Mouse (Mus musculus): ENCODE data around the gene Ago3. TPM values are rescaled to one million over a fixed set of nuclear protein-coding genes. Genes with fewer than 3 reads are reported as not detected.

The Ago3 gene
- total and polyA plus RNA-seq, 2 experiments from 2014 or later, result 10.6 to 11.8 TPM

DNA sequence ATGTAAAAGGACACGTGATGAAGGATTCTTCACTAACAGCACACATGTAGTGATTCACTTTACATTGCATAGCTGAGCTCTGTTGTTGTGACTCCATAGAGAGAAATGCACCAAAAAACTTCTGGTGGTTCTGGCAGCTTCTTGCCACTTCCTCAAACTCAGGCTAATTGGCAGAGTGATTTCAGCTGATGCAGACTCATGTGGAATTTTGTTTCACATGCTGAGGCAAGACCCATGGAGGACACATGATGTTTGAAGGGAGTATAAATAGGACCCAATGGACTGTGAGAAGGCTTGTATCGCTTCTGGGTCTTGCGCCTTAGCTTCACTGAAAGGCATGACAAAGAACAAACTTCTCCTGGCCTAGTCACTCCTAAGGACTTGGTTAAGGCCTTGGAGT is 16.8 kb downstream of the Ago3 start:
- no peaks in the 10 kb centered on the region for H3K9me3 ChIP-seq (ENCODE audit: low read length)
- ATAC-seq (ENCODE audit: low FRiP score) (no peak), DNase-seq (ENCODE audit: low spot score) (no peak)
- H3K9ac ChIP-seq (replicated peaks; ENCODE audit: low read length, poor library complexity, severe bottlenecking), result no peak overlapping the region
- H3K27ac ChIP-seq (ENCODE audit: low read depth, low read length), result no peak overlapping the region
- H3K27me3 ChIP-seq (ENCODE audit: insufficient read depth, low read length), result no peaks in the 10 kb centered on the region
- TF ChIP-seq CTCF (IDR thresholded peaks at IDR 0.05), result no peak
- WGBS, result 91% methylated on average over 3 of the region's 3 CpGs
- H3K4me1 ChIP-seq (ENCODE audit: insufficient read depth, low read length), result no peaks in the 10 kb centered on the region
- no peak overlapping the region for H3K4me3 ChIP-seq (ENCODE audit: low read depth, low read length)
- 0 out of 2 replicates have a peak, but pooled peaks cover 3% of the 10 kb centered on the region for H3K36me3 ChIP-seq (ENCODE audit: insufficient read depth, low read length)
- H3K4me2 ChIP-seq (ENCODE audit: low read depth, low read length, poor library complexity, severe bottlenecking), result no peak overlapping the region

GRCm38 (mm10) chr4:126371497-126371896 is 57.9 kb downstream of the Ago3 start:
- H3K4me2 ChIP-seq (ENCODE audit: low read depth, low read length, poor library complexity, severe bottlenecking), result no peak overlapping the region
- H3K36me3 ChIP-seq (ENCODE audit: insufficient read depth, low read length), result peaks cover 15% of the 10 kb centered on the region
- ATAC-seq (ENCODE audit: low FRiP score) (no peak), DNase-seq (ENCODE audit: low spot score) (no peak)
- no peak overlapping the region for H3K27ac ChIP-seq (ENCODE audit: low read depth, low read length)
- no peaks in the 10 kb centered on the region for H3K9me3 ChIP-seq (ENCODE audit: low read length)
- no peaks in the 10 kb centered on the region for H3K4me1 ChIP-seq (ENCODE audit: insufficient read depth, low read length)
- no peak for TF ChIP-seq CTCF (IDR thresholded peaks at IDR 0.05)
- H3K4me3 ChIP-seq (ENCODE audit: low read depth, low read length), result no peak overlapping the region
- 89% methylated on average over 9 of the region's 9 CpGs for WGBS
- no peak overlapping the region for H3K9ac ChIP-seq (replicated peaks; ENCODE audit: low read length, poor library complexity, severe bottlenecking)
- H3K27me3 ChIP-seq (ENCODE audit: insufficient read depth, low read length), result no peaks in the 10 kb centered on the region

GRCm38 (mm10) chr4:126360069-126360468 is 69.3 kb downstream of the Ago3 start:
- no peaks in the 10 kb centered on the region for H3K9me3 ChIP-seq (ENCODE audit: low read length)
- no peak overlapping the region for H3K4me3 ChIP-seq (ENCODE audit: low read depth, low read length)
- no peak overlapping the region for H3K27ac ChIP-seq (ENCODE audit: low read depth, low read length)
- H3K27me3 ChIP-seq (ENCODE audit: insufficient read depth, low read length), result no peaks in the 10 kb centered on the region
- no peak for TF ChIP-seq CTCF (IDR thresholded peaks at IDR 0.05)
- peaks cover 18% of the 10 kb centered on the region; the same call in 1 of the 2 replicates for H3K36me3 ChIP-seq (ENCODE audit: insufficient read depth, low read length)
- WGBS, result 95% methylated on average over 1 of the region's 1 CpGs
- no peak for DNase-seq (ENCODE audit: low spot score)
- no peak overlapping the region for H3K9ac ChIP-seq (replicated peaks; ENCODE audit: low read length, poor library complexity, severe bottlenecking)
- ATAC-seq (ENCODE audit: low FRiP score), result no peak
- H3K4me2 ChIP-seq (ENCODE audit: low read depth, low read length, poor library complexity, severe bottlenecking), result no peak overlapping the region
- H3K4me1 ChIP-seq (ENCODE audit: insufficient read depth, low read length), result no peaks in the 10 kb centered on the region

DNA sequence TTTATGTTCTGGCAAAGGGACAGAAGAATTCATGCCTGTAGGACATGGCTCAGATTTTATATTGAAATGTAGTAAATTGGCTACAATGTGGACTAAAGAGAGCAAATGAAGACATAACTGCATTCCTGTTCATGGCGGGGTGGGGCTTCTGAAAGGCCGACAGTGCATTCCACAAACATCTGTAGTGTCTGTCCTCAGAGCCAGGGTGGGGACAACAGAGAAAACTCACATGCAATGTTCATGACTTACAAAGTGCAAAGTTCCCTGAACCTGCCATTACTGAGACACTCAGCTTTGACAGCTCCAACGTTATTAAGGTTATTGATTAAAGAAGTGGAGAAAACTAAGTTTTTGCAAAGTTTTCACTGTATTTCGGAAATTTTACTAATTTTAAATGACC is 85.9 kb downstream of the Ago3 start:
- H3K27me3 ChIP-seq (ENCODE audit: insufficient read depth, low read length), result no peaks in the 10 kb centered on the region
- DNase-seq (ENCODE audit: low spot score) (no peak), ATAC-seq (ENCODE audit: low FRiP score) (no peak)
- no peak overlapping the region for H3K9ac ChIP-seq (replicated peaks; ENCODE audit: low read length, poor library complexity, severe bottlenecking)
- no peak overlapping the region for H3K4me2 ChIP-seq (ENCODE audit: low read depth, low read length, poor library complexity, severe bottlenecking)
- H3K9me3 ChIP-seq (ENCODE audit: low read length), result no peaks in the 10 kb centered on the region
- no peak for TF ChIP-seq CTCF (IDR thresholded peaks at IDR 0.05)
- H3K36me3 ChIP-seq (ENCODE audit: insufficient read depth, low read length), result peaks cover 17% of the 10 kb centered on the region
- H3K27ac ChIP-seq (ENCODE audit: low read depth, low read length), result no peak overlapping the region
- H3K4me3 ChIP-seq (ENCODE audit: low read depth, low read length), result no peak overlapping the region
- 82% methylated on average over 4 of the region's 4 CpGs for WGBS
- H3K4me1 ChIP-seq (ENCODE audit: insufficient read depth, low read length), result no peaks in the 10 kb centered on the region

- Histone ChIP-seq H3K36me3 (ENCODE audit: insufficient read depth, low read length) (peaks cover 3% of the 10 kb centered on the region; the same call in 1 of the 2 replicates), H3K4me2 (ENCODE audit: low read depth, low read length, poor library complexity, severe bottlenecking) (no peak overlapping the region), H3K27ac (ENCODE audit: low read depth, low read length) (no peak overlapping the region), H3K4me3 (ENCODE audit: low read depth, low read length) (no peak overlapping the region), H3K9me3 (ENCODE audit: low read length) (no peaks in the 10 kb centered on the region), H3K27me3 (ENCODE audit: insufficient read depth, low read length) (no peaks in the 10 kb centered on the region), H3K9ac (replicated peaks; ENCODE audit: low read length, poor library complexity, severe bottlenecking) (no peak overlapping the region), H3K4me1 (ENCODE audit: insufficient read depth, low read length) (no peaks in the 10 kb centered on the region)
- ATAC-seq (ENCODE audit: low FRiP score) (no peak), DNase-seq (ENCODE audit: low spot score) (no peak)
- TF ChIP-seq CTCF (IDR thresholded peaks at IDR 0.05), result no peak
- 39% methylated on average over 4 of the region's 4 CpGs for WGBS
Measured at GRCm38 (mm10) chr4:126339461-126339860, 89.9 kb downstream of the Ago3 start.

DNA sequence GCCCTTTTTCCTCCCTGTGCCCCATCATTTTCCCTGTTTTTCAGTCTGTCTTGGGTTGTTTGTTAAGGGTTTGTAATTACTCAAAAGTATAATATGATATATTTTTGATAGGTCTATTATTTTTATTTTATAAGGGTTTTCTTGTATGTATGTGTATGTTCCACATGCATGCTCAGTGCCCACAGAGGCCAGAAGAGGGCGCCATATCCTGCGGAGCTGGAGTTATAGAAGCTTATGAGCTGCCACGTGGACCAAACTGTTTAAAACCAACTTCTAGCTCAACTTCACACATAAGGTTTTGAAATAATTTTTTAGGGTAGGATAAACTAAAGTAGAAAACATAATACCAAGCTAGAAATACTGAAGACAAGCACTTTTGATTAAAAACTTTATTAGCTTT is 97.0 kb downstream of the Ago3 start:
- no peak for ATAC-seq (ENCODE audit: low FRiP score)
- Histone ChIP-seq H3K4me3 (ENCODE audit: low read depth, low read length) (no peak overlapping the region), H3K27me3 (ENCODE audit: insufficient read depth, low read length) (no peaks in the 10 kb centered on the region), H3K4me2 (ENCODE audit: low read depth, low read length, poor library complexity, severe bottlenecking) (no peak overlapping the region), H3K9ac (replicated peaks; ENCODE audit: low read length, poor library complexity, severe bottlenecking) (no peak overlapping the region), H3K36me3 (ENCODE audit: insufficient read depth, low read length) (peaks cover 4% of the 10 kb centered on the region), H3K27ac (ENCODE audit: low read depth, low read length) (no peak overlapping the region), H3K9me3 (ENCODE audit: low read length) (no peaks in the 10 kb centered on the region), H3K4me1 (ENCODE audit: insufficient read depth, low read length) (no peaks in the 10 kb centered on the region)
- TF ChIP-seq CTCF (IDR thresholded peaks at IDR 0.05), result peak; percentile 51
- DNase-seq (ENCODE audit: low spot score), result peak; percentile 17
- WGBS, result 53% methylated on average over 3 of the region's 3 CpGs

Measured in midbrain, postnatal 0 days (tissue).